Mouse (Mus musculus) left cerebral cortex, postnatal 36 days (tissue): ENCODE measurements around the gene Trp53tg5. TPM values are rescaled to one million over a fixed set of nuclear protein-coding genes. Genes with fewer than 3 reads are reported as not detected.

Source experiments
- DNase-seq, 2 experiments: peaks; one replicate each; pipeline ENCODE4 v3.0.0; 2021 to 2022; ENCODE audit warnings: low spot score in 2 of 2, mixed read lengths in 1 of 2
- intact Hi-C: fragments of 180-260 bp; cut with DNase I; formaldehyde crosslinking; loops from one replicate; pipeline ENCODE4 v1.15.1; 2025
- total RNA-seq, 2 experiments: library from RNA; stranded (reverse); gene quantifications; 2 replicates each; pipeline ENCODE4 v1.2.3; 2021

Trp53tg5 gene
- total RNA-seq, 2 experiments from 2014 or later = not detected

GRCm38 (mm10) chr2:164421306-164421705 is 52.2 kb downstream of the Trp53tg5 start:
- intact Hi-C loops = no loop called here

More at GRCm38 (mm10) chr2:164421306-164421705, 52.2 kb downstream of the Trp53tg5 start:
- DNase-seq = no peak

Other genes with a start within 250 kb of the Trp53tg5 start
- not detected for gene Svs2, start 235.3 kb downstream of the Trp53tg5 start, total RNA-seq
- not detected for gene Svs3b, start 217.1 kb downstream of the Trp53tg5 start, total RNA-seq
- not detected for gene Svs4, start 195.3 kb downstream of the Trp53tg5 start, total RNA-seq
- not detected for gene Svs3a, start 184.5 kb downstream of the Trp53tg5 start, total RNA-seq
- gene Svs6, start 157.0 kb downstream of the Trp53tg5 start, total RNA-seq = not detected
- not detected for gene Svs5, start 141.0 kb downstream of the Trp53tg5 start, total RNA-seq
- gene Slpi, start 84.6 kb downstream of the Trp53tg5 start, total RNA-seq = 1 to 10 TPM; 1.0 to 1.5 TPM
- gene Rbpjl, start 70.6 kb downstream of the Trp53tg5 start, total RNA-seq = under 1 TPM; 0.30 to 0.34 TPM
- 10 to 100 TPM; 11.4 to 13.0 TPM for gene Matn4, start 68.6 kb downstream of the Trp53tg5 start, total RNA-seq
- 10 to 100 TPM; 98.5 TPM for gene Sdc4, start 29.8 kb downstream of the Trp53tg5 start, total RNA-seq
- gene Sys1, start 16.8 kb downstream of the Trp53tg5 start, total RNA-seq = 10 to 100 TPM; 34.7 to 40.4 TPM
- 10 to 100 TPM in 1 of 2 experiments, 1 to 10 TPM in 1; 8.1 to 14.9 TPM for gene Gm20458, start 12.8 kb downstream of the Trp53tg5 start, total RNA-seq
- 100 to 1,000 TPM; 112 to 126 TPM for gene Dbndd2, start 12.4 kb upstream of the Trp53tg5 start, total RNA-seq
- gene Pigt, start 23.8 kb upstream of the Trp53tg5 start, total RNA-seq = 10 to 100 TPM; 88.7 to 98.5 TPM
- not detected for gene Wfdc2, start 88.7 kb upstream of the Trp53tg5 start, total RNA-seq
- not detected for gene Spint3, start 99.7 kb upstream of the Trp53tg5 start, total RNA-seq
- gene Wfdc6a, start 111.7 kb upstream of the Trp53tg5 start, total RNA-seq = not detected
- gene Eppin, start 119.9 kb upstream of the Trp53tg5 start, total RNA-seq = not detected
- not detected for gene Wfdc6b, start 139.8 kb upstream of the Trp53tg5 start, total RNA-seq
- gene Wfdc8, start 139.9 kb upstream of the Trp53tg5 start, total RNA-seq = not detected
- not detected for gene Wfdc16, start 165.1 kb upstream of the Trp53tg5 start, total RNA-seq
- not detected for gene Wfdc10, start 182.3 kb upstream of the Trp53tg5 start, total RNA-seq
- gene Wfdc9, start 182.9 kb upstream of the Trp53tg5 start, total RNA-seq = not detected
- gene Wfdc11, start 200.4 kb upstream of the Trp53tg5 start, total RNA-seq = not detected
- not detected for gene Wfdc13, start 211.4 kb upstream of the Trp53tg5 start, total RNA-seq
- not detected for gene Spint4, start 224.8 kb upstream of the Trp53tg5 start, total RNA-seq
- gene Spint5, start 241.6 kb upstream of the Trp53tg5 start, total RNA-seq = not detected